Mouse (Mus musculus) MEL-GATA-1-ER (cell line): ENCODE results near the gene Cd247.

Experiments used
- DNase-seq: peaks from one replicate; pipeline ENCODE4 v3.0.0-alpha.2; 2012; ENCODE audit warnings: low read depth; ENCODE audit errors: extremely low read depth

The Cd247 gene

DNA sequence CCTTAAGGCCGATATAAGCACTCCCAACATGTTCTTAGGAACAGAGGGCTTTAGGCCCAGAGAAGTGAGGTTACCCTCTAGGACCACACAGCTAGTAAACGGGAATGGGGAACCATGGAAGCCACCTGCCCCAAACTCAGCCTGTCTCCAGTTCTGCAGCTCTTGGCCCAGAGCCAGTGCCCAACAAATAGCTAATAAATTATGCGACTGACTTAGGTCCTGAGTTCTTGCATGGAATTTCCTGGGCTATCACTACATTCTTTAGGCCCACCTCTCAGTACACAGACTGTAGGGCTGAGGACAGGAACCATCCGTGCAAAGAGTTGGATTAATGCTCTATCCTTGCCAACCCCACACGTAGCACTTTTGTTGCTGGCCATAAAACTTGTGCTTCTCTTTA, 63.6 kb downstream of the Cd247 start:
- DNase-seq = no peak

GRCm38 (mm10) chr1:165853131-165853721, 64.7 kb downstream of the Cd247 start:
- no peak for DNase-seq

- DNase-seq = peak; percentile 67
Measured at GRCm38 (mm10) chr1:165853729-165854420, 65.4 kb downstream of the Cd247 start.

DNA sequence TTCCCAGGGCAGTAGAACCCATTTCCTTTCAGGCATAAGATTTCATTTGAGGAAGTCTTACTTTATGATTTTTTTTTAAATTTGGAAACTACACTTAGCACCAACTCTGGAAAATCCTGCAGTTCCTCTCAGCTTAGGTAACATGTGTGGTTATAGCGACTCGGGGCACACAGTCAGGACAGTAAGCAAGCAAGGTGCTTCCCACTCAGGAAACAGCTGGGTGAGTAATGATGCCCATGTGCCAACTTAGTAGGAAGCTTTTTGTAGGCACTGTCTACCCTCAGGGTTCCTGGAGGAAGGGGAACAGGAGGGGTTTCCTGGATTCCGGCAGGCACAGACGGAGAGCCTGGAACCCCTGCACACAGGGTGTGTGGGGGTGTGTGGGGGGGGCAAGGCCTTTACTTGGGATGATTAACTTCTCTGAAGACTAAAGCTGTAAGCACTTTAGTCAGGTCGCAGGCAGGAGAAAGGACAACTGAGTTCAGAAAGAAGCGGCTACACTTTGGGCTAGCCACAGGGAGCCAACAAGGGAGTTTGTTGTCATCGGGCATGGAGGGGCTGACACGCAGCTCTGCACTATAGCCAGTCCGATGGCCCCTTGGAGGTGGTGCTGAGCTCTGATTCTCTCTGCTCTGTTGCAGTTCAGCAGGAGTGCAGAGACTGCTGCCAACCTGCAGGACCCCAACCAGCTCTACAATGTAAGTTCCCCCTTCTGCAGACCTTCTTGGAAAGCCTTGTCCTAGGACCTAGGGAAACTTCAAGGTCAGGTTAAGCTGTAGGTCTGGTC, 67.5 kb downstream of the Cd247 start:
- DNase-seq = no peak

DNA sequence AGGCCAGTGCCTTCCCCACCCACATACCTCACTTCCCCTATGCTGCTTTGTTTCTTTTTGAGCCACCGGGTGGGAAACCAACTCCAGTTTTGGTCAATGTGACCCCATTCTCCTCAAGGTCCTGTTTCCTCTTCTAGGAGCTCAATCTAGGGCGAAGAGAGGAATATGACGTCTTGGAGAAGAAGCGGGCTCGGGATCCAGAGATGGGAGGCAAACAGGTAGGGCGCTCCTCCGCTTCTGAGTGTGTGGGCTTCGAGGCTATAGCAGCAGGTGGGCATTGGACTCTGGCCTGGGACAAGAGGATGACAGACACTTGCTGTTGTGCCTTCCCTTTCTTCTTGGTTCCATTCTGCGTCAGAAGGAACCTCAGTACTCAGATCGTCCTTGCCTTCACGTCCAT, 68.8 kb downstream of the Cd247 start:
- no peak for DNase-seq

DNA sequence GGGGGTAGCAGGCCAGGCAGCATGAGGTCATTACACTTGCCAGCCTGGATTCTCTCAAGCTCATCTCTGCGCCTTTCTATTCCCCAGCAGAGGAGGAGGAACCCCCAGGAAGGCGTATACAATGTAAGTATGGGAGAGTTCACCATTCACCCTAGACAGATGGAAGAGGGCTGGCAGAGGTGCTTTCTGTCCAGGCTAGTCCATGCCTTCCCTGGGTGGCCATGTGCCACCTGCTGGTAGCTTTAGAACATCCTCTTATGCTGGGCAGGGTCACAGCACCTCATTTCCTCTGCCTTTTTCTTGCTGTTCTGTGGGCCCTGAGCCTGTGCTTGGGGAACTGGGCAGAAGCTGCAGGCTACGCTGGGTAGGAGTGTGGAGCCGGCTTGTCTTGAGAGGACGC, 69.9 kb downstream of the Cd247 start:
- DNase-seq = no peak

DNA sequence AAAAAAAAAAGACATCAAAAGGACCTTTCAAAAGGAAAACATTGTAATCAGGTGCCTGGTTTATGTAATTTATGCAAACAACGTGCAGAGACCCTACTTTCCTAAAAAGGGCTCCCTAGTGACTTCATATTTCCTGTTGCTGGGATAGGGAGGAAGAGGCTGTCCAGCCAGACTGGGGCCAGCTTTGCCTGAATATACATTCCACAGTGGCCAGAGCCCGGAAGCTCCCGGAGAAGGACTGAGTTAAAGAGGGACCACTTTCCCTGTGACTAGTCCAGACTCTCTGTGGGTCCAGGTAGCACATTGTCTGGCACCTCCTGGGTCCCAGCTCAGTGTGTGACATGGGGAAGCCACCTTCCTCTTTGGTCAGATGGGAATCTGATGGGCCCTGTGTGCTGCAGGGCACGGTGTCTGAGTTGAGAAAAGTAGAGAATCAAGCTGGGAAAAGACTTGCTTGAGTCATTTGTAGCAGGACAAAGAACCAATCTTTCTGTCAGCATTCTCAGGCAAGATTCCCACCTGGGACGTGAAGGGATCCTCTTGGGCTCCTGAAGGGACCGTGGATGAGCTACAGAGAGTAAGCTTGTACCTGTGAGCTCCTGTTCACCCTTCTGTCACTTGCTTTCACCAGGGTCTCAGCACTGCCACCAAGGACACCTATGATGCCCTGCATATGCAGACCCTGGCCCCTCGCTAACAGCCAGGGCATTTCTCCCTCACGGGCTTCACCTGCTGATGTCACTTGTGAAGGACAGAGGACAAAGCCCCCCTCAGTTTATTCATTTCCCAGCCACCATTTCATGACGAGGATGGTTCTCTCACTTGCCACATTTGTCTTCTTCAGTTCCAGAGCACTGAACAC, 72.1 kb downstream of the Cd247 start:
- DNase-seq = no peak

DNA sequence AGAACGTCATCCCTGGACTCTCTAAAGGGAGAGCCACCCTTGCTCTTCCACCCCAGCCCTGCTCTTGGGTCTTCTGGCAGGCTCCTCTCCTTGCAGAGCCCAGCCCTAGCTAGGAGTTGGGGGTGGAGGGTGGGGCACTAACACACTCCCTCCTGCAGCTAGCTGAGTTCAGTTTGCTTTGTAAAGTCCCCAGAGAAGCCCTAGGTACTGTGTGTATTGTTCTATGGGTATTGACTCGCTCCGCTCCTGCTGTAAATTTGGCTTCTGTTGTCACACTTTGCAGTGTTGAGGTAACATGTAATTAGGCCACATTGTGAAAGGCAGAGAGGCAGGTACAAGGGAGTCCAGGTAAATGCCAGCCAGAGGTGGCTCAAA, 72.7 kb downstream of the Cd247 start:
- DNase-seq = no peak

DNA sequence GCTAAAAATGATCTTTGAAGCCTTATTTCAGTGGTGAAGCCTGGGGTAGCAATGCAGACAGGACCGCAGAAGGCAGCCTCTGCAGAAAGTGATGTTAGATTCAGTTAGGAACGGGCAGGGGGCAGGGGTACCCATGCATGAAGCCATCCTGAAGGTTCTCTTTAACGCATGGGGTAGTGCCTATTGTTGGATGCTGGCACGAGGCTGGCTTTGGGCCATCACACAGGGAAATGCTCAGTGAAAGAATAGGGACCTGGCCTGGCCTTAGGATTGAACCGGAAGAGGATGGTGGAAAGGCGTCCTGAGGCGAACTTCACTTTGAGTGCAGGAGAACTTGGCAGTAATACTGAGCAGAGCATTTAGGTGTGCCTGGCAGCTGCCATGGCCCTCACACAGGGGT, 73.6 kb downstream of the Cd247 start:
- no peak for DNase-seq

DNA sequence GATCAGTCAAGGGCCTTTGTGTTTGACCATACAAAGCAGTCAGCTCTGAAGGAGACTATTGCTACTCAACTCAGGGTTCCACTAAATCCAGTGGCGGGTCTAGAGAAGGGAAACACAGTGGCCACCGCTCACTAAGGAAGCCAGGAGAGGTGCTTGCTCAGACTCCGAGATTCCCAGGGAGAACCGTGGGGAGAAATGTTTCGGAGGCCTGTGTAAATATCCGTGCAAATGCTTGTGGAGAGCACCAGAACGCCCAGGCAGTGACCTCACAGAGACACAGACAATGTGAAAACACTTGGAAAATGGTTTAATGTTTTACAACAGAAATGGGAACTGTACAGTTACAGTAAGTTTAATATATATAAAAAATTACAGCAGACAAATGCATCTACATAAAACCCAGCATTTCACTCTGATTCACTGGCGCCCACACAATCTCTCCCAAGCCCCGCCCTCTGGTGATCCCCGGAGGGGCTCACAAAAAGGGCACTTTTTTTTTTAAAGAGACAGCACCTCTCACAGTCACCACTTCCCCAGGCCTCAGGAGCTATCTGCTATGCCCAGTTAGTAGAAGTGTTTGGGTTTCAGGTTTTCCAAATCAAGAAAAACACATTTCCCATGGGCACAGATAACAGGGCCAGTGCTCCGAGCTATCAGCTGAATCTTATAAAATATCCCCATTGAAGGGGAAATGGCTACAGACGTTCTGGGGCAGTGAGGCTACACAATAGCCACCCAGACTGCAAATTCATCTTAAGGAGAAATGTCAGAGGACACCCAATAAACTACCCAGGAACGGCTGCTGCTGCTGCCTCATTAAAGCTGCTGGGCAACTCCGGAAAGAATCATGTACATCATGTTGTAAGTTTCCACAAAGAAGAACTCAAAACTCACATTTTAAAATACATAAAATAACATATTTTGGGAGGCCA, 76.6 kb downstream of the Cd247 start:
- no peak for DNase-seq

GRCm38 (mm10) chr1:165866630-165867280, 78.3 kb downstream of the Cd247 start:
- DNase-seq = no peak

- DNase-seq = peak; percentile 50
Measured at GRCm38 (mm10) chr1:165868659-165869058, 80.2 kb downstream of the Cd247 start.

GRCm38 (mm10) chr1:165874645-165875044, 86.2 kb downstream of the Cd247 start:
- DNase-seq = no peak

GRCm38 (mm10) chr1:165875520-165876284, 87.2 kb downstream of the Cd247 start:
- peak; percentile 72 for DNase-seq

DNA sequence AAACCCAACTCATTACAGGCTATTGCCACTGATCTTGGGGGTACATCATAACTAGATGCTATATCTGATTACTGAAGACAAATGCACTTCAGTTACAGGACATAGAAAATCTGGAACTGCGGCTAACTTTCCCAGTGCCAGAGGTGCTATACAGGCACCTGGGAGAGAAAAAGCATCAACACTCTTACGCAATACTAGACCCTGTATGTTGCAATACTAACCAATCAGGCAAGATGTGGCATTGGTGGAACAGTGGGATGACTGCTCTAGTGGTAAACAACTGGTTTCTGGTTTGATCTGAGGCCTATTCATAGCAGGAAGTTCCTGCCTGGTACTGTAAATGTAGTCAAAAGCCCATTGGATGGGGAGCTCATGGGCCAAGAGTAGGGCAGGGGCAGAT, 90.3 kb downstream of the Cd247 start:
- no peak for DNase-seq

- no peak for DNase-seq
Measured at GRCm38 (mm10) chr1:165882146-165882900, 93.8 kb downstream of the Cd247 start.

DNA sequence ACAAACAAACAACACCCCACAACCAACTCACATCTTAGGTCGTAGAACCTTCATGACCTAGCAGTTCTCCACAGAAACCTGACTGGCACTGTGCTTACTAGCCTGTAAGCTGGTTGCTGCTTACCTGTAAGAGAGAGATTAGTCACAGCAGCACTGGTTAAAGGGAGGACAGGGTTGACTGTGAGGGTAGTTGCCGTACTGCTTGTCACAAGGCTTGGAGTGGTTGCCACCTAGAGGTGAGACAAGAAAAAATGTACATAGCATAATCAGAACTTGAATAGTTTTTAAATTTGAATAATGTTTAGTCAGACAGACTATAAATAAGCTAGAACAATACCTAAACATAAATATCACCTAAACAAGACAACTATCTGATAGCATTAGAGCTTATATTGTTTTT, 103.2 kb downstream of the Cd247 start:
- DNase-seq = no peak

DNA sequence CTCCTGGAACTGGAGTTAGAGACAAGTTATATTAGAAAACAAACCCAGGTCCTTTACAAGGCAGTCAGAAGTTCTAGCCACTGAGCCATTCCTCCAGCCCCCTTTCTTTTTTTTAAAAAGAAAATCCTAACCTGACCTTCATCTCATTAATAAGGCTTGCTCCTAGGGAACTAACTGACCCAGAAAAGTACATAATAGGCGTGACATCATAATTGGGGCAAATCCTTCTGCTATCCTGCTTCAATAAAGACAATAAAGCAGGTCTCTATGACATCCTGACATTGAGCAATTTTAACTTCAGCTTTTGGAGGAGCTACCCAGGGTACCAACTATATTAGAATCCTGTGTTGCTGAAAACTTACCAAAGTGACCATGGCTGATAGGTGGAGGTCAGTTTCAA, 115.1 kb downstream of the Cd247 start:
- DNase-seq = no peak

- no peak for DNase-seq
Measured at GRCm38 (mm10) chr1:165908153-165908552, 119.7 kb downstream of the Cd247 start.
